Mouse (Mus musculus): Measurements from ENCODE around the gene Nptx1. TPM values are rescaled to one million over a fixed set of nuclear protein-coding genes. Genes with fewer than 3 reads are reported as not detected.

Nptx1 gene
- polyA plus RNA-seq, 1 experiment from 2014 or later, result 4.7 TPM

DNA sequence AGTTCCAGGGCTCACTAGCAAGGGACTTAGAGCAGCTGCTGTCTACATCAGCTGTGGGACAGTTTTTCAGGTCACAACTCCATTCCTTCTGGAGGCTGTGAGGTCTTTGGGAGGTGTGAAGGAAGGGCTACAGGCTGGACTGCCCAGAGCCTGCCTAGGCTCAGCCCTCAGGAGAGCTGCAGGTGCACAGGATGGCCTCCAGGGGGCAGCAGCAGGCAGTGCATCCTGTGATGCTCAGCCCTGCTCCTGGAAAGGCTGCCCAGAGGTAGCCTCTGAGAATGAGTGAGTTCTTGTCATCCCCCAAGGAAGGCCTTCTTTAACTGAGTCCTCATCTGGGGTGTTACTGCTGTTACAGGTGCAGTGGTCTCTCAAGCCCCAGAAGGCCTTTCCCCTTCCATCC lies 43.9 kb downstream of the Nptx1 start:
- peaks cover 87% of the 10 kb centered on the region for H3K36me3 ChIP-seq (ENCODE audit: poor library complexity, severe bottlenecking)
- no peak overlapping the region for H3K27ac ChIP-seq

DNA sequence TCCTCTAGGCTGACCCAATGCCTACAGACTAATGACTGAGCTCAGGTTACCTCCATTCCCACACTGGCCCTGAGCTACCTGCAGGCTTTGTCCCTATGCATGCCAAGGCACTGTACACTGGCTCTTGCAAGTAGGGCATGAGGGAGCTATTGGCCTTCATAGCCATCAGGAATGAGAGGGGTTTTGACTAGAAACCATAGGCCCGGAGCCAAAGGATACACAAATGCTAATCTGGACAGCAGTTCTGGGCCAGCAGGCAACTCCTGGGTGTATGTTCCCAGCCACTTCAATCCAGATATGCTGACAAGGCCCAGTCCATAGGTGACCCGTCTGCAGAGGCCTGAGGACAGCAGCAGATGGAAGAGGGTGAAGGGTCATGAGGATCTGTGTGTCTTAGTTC lies 47.5 kb downstream of the Nptx1 start:
- 85% methylated on average over 2 of the region's 2 CpGs for WGBS
- H3K9ac ChIP-seq, result no peak overlapping the region
- H3K4me3 ChIP-seq, result no peak overlapping the region
- no peak overlapping the region for H3K4me2 ChIP-seq
- 0 out of 2 replicates have a peak, but pooled peaks cover 4% of the 10 kb centered on the region for H3K4me1 ChIP-seq
- H3K9me3 ChIP-seq (replicated peaks), result no peaks in the 10 kb centered on the region
- ATAC-seq, result no peak
- no peak overlapping the region for H3K27ac ChIP-seq
- H3K36me3 ChIP-seq (ENCODE audit: poor library complexity, severe bottlenecking), result peaks cover 72% of the 10 kb centered on the region
- no peaks in the 10 kb centered on the region for H3K27me3 ChIP-seq

More for the DNA sequence above, 43.9 kb downstream of the Nptx1 start:
- peak; percentile 80 for ATAC-seq
- no peak overlapping the region for H3K4me3 ChIP-seq
- H3K9ac ChIP-seq, result no peak overlapping the region
- H3K4me2 ChIP-seq, result no peak overlapping the region
- peaks cover 10% of the 10 kb centered on the region for H3K4me1 ChIP-seq
- H3K9me3 ChIP-seq (replicated peaks), result no peaks in the 10 kb centered on the region
- no peaks in the 10 kb centered on the region for H3K27me3 ChIP-seq

DNA sequence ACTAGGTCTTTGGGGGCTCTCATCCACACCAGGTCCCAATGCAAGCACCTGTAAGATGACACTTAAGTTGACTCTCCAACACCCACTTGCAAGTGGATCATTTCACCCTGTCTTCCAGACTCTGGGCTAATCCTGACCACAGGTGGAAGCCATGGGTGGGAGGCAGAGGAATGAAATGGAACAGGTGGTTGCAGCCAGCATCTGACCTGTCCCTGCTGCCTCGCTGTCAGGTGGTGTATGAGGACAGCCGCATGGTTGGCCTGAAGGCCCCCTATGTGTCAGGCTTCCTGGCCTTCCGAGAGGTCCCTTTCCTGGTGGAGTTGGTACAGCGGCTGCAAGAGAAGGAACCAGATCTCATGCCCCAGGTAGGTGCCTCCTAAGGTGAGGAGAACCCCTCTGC lies 48.3 kb downstream of the Nptx1 start:
- ATAC-seq, result no peak
- WGBS, result 96% methylated on average over 4 of the region's 4 CpGs

DNA sequence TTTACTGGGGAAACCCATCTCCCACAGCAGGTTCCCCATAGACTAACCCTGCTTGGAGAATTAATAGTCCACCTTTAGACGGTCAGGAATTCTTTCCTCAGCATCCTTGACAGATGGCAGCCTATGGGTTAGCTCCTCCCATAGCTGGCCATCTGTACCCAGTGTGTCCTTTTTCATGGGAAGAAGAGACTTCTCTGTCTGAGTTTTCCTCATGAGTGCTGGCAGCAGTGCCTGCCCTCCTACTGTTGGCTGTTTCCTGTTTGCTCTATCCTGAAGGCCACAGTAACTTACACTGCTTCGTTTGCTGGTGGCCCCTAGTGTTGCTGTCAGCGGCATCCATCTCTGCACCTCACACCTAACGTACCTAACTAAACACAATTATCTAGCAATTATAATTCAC lies 50.1 kb downstream of the Nptx1 start:
- no peaks in the 10 kb centered on the region for H3K9me3 ChIP-seq (replicated peaks)
- no peak for ATAC-seq
- H3K27me3 ChIP-seq, result no peaks in the 10 kb centered on the region
- 78% methylated on average over 4 of the region's 4 CpGs for WGBS
- no peak overlapping the region for H3K4me2 ChIP-seq
- no peak overlapping the region for H3K4me3 ChIP-seq
- no peak overlapping the region for H3K9ac ChIP-seq
- peaks cover 12% of the 10 kb centered on the region for H3K4me1 ChIP-seq
- no peak overlapping the region for H3K27ac ChIP-seq
- peaks cover 67% of the 10 kb centered on the region for H3K36me3 ChIP-seq (ENCODE audit: poor library complexity, severe bottlenecking)

More for the DNA sequence above, 48.3 kb downstream of the Nptx1 start:
- Histone ChIP-seq H3K36me3 (ENCODE audit: poor library complexity, severe bottlenecking) (peaks cover 71% of the 10 kb centered on the region), H3K4me1 (0 out of 2 replicates have a peak, but pooled peaks cover 4% of the 10 kb centered on the region), H3K4me3 (no peak overlapping the region), H3K9ac (no peak overlapping the region), H3K9me3 (replicated peaks) (no peaks in the 10 kb centered on the region), H3K4me2 (no peak overlapping the region), H3K27me3 (no peaks in the 10 kb centered on the region), H3K27ac (no peak overlapping the region)

DNA sequence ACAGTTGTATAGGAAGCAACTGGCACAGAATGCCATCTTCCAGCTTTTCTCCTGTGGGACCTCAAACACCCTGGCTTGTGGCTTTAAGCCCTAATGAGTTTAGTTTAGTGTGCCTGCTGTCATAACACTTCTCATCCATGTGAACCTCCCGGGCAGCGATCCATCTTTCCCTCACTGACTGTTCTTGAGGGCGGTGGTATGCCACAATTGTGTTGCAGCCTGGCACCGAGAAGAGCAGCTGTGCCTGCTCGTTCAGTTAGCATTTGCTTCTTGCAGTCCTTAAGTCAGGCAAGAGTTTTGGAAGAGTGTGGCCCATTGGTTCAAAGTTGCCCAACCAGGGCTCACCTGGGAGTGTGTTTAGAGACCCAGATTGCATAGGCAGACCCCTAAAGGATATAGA lies 51.4 kb downstream of the Nptx1 start:
- Histone ChIP-seq H3K4me3 (no peak overlapping the region), H3K4me1 (peaks cover 18% of the 10 kb centered on the region), H3K9ac (no peak overlapping the region), H3K9me3 (replicated peaks) (no peaks in the 10 kb centered on the region), H3K36me3 (ENCODE audit: poor library complexity, severe bottlenecking) (peaks cover 54% of the 10 kb centered on the region), H3K27me3 (no peaks in the 10 kb centered on the region), H3K27ac (no peak overlapping the region), H3K4me2 (no peak overlapping the region)
- WGBS, result 85% methylated on average over 5 of the region's 5 CpGs
- no peak for ATAC-seq

DNA sequence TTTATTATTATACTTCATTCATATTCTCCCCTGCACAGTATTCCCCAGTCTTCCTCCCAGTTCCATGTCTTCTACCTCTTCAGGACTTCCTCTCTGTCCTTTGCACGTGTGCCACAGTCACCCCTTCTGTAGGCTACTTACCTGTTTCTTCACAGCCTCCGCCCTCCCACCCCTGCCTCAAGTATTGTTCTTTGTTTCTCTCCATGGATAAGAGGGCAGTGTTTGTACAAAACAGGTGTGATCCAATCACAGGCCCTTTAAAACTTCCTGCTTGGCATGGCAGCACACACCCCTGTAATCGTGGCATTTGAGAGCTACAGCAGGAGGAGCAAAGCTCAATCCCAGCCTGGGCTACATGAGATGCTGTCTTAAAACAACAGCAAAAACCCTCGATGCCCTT lies 54.0 kb downstream of the Nptx1 start:
- Histone ChIP-seq H3K4me3 (no peak overlapping the region), H3K27me3 (no peaks in the 10 kb centered on the region), H3K9ac (no peak overlapping the region), H3K9me3 (replicated peaks) (no peaks in the 10 kb centered on the region), H3K36me3 (ENCODE audit: poor library complexity, severe bottlenecking) (peaks cover 30% of the 10 kb centered on the region), H3K4me1 (peaks cover 23% of the 10 kb centered on the region), H3K27ac (no peak overlapping the region), H3K4me2 (no peak overlapping the region)
- ATAC-seq, result no peak
- 81% methylated on average over 4 of the region's 4 CpGs for WGBS

DNA sequence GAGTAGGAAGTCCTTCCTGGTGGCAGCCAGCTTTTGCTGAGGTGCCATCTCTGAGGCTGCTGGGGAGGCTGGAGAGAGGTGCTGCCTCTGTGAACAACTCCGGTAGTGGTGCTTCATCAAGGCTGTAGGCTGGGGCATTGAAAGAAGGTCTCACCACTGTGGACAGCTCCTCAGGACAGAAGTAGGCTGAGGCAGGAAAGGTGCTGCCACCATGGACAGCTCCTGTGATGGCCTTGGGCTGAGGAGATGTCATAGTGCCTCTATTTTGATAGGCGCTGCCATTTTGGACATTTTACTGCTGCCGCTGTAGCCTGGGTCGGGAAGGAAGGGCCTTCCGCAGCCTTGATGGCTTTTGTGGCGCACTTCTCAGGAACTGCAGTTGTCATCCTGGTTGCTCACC lies 54.7 kb downstream of the Nptx1 start:
- peak overlapping the region; percentile 85 for H3K4me3 ChIP-seq
- H3K9ac ChIP-seq, result 0 out of 2 replicates have a peak overlapping the region, but pooled peaks have one; percentile 92
- no peaks in the 10 kb centered on the region for H3K9me3 ChIP-seq (replicated peaks)
- H3K27ac ChIP-seq, result no peak overlapping the region
- WGBS, result 96% methylated on average over 6 of the region's 6 CpGs
- H3K27me3 ChIP-seq, result no peaks in the 10 kb centered on the region
- peaks cover 30% of the 10 kb centered on the region for H3K36me3 ChIP-seq (ENCODE audit: poor library complexity, severe bottlenecking)
- H3K4me1 ChIP-seq, result peaks cover 23% of the 10 kb centered on the region
- no peak for ATAC-seq
- H3K4me2 ChIP-seq, result peak overlapping the region; percentile 82

DNA sequence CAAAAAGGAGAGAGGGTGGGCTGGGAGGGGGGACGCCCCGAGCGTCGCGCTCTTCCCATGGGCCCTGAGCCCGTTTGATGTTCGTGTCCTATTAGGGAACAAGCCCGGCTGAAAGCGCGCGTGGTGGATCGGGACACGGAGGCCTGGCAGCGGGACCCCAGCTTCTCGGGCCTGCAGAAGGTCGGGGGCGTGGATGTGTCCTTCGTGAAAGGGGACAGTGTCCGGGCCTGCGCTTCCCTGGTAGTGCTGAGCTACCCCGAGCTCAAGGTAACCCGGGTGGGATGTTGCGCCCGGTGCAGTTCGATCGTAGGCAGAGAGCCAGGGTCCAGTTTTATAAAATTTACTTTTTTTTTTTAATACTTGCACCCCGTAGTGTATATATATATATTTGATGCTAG lies 55.9 kb downstream of the Nptx1 start:
- Histone ChIP-seq H3K4me2 (peak overlapping the region; percentile 82), H3K9ac (peak overlapping the region; percentile 92), H3K36me3 (ENCODE audit: poor library complexity, severe bottlenecking) (peaks cover 33% of the 10 kb centered on the region), H3K27ac (peak overlapping the region; percentile 94), H3K9me3 (replicated peaks) (no peaks in the 10 kb centered on the region), H3K4me1 (peaks cover 19% of the 10 kb centered on the region), H3K27me3 (no peaks in the 10 kb centered on the region), H3K4me3 (peak overlapping the region; percentile 85)
- WGBS, result 6% methylated on average over 27 of the region's 27 CpGs
- ATAC-seq, result no peak; the same call in 1 of the 2 replicates

DNA sequence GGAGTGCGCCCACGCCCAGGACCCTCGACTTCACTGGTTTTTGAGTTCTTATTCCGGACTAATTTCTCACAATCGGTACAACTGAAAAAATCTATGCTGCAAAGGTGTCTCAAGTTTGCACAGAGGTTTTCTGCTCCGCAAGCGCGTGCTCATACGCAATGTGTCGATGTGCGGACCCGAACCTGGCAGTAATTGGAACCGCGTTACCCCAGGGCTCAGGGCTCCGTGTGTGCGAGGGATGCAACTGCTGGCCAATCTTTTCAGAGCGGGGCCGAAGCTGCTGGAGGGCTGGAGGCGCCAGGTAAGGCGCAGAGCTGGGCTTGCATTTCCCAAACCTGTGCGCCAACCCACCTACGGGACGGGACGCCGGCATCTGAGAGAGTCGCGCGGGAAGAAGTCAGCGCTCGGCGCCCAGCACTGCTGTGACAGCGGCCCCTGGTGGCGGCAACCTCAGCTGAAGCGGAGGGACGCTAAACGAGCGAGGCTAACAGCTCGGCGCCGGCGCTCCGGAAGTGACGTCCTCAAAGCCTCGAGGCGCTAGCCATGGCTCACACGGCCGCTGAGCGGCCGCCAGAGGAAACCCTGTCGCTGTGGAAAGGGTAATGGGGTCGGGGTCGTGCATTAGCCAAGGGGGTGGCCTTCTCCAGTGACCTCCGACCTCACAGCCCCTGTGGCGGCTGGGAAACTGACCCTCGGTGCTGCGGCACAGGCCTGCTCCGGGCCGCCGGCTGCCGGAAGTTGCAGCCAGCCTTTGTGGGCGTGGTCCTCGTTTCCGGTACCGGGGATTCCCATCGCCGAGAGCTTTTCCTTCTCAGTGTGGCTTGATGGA lies 56.5 kb downstream of the Nptx1 start, which contains the start of gene Endov:
TSS of gene Endov (plus strand) at position 487 of the 829 bp plus-strand sequence.
- Histone ChIP-seq H3K4me1 (peaks cover 19% of the 10 kb centered on the region), H3K4me3 (peak within 1 kb of the TSS; percentile 85), H3K27me3 (no peaks in the 10 kb centered on the region), H3K27ac (peak within 1 kb of the TSS; percentile 94), H3K9ac (peak within 1 kb of the TSS; percentile 92), H3K4me2 (peak within 1 kb of the TSS; percentile 82), H3K36me3 (ENCODE audit: poor library complexity, severe bottlenecking) (peaks cover 28% of the 10 kb centered on the region; the same call in 1 of the 2 replicates), H3K9me3 (replicated peaks) (no peaks in the 10 kb centered on the region)
- peak; percentile 98 for ATAC-seq
- 1% methylated on average over 66 of the region's 66 CpGs for WGBS

Other genes starting within 250 kb of the Nptx1 start
- 366 and 398 TPM in 2 replicates for gene Eif4a3, start 247.7 kb downstream of the Nptx1 start, polyA plus RNA-seq (2015; fragmentation: Nextera tagmentation; extraction: Ambion mirVana)
- not detected in 2 replicates for gene Card14, start 240.0 kb downstream of the Nptx1 start, polyA plus RNA-seq (2015; fragmentation: Nextera tagmentation; extraction: Ambion mirVana)
- 4.6 and 4.7 TPM in 2 replicates for gene Sgsh, start 192.2 kb downstream of the Nptx1 start, polyA plus RNA-seq (2015; fragmentation: Nextera tagmentation; extraction: Ambion mirVana)
- 4.6 and 4.9 TPM in 2 replicates for gene Slc26a11, start 192.2 kb downstream of the Nptx1 start, polyA plus RNA-seq (2015; fragmentation: Nextera tagmentation; extraction: Ambion mirVana)
- 0.83 and 1.2 TPM in 2 replicates for gene Rnf213, start 154.7 kb downstream of the Nptx1 start, polyA plus RNA-seq (2015; fragmentation: Nextera tagmentation; extraction: Ambion mirVana)
- gene Endov, start 56.4 kb downstream of the Nptx1 start, polyA plus RNA-seq (2015; fragmentation: Nextera tagmentation; extraction: Ambion mirVana), result 18.7 TPM in 2 replicates
- 9.2 and 10.2 TPM in 2 replicates for gene Rptor, start 55.2 kb upstream of the Nptx1 start, polyA plus RNA-seq (2015; fragmentation: Nextera tagmentation; extraction: Ambion mirVana)